Mouse (Mus musculus) embryonic facial prominence, embryonic 13.5 days (tissue): ENCODE measurements around the gene Slc7a8. TPM values are rescaled to one million over a fixed set of nuclear protein-coding genes. Genes with fewer than 3 reads are reported as not detected.

Experiments
- ATAC-seq: fragments of 200-750 bp; cut with Nextera tagmentation; 2 replicates; pipeline ENCODE4 v1.8.0; 2017; ENCODE audit warnings: low read depth; ENCODE audit not compliant: insufficient number of reproducible peaks, insufficient read depth, low FRiP score, low TSS enrichment
- H3K27ac ChIP-seq: fragments of 300-500 bp; sonication (generic); 2 replicates; pipeline ENCODE4 v1.5.1; 2015; ENCODE audit warnings: moderate library complexity, mild to moderate bottlenecking, inconsistent platforms
- H3K27me3 ChIP-seq: fragments of 300-500 bp; sonication (generic); 2 replicates; pipeline ENCODE4 v1.6.1; 2015; ENCODE audit warnings: mild to moderate bottlenecking, inconsistent platforms
- H3K36me3 ChIP-seq: fragments of 300-500 bp; sonication (generic); 2 replicates; pipeline ENCODE4 v1.6.1; 2015; ENCODE audit warnings: mild to moderate bottlenecking, inconsistent platforms
- H3K4me1 ChIP-seq: fragments of 300-500 bp; sonication (generic); 2 replicates; pipeline ENCODE4 v1.6.1; 2015; ENCODE audit warnings: inconsistent platforms
- H3K4me2 ChIP-seq: fragments of 300-500 bp; sonication (generic); 2 replicates; pipeline ENCODE4 v1.6.1; 2015; ENCODE audit warnings: moderate library complexity, mild to moderate bottlenecking, inconsistent platforms
- H3K4me3 ChIP-seq: fragments of 300-500 bp; sonication (generic); 2 replicates; pipeline ENCODE4 v1.5.1; 2015; ENCODE audit warnings: mild to moderate bottlenecking, inconsistent platforms
- H3K9ac ChIP-seq: fragments of 300-500 bp; sonication (generic); 2 replicates; pipeline ENCODE4 v1.6.1; 2015; ENCODE audit warnings: mild to moderate bottlenecking, inconsistent platforms
- H3K9me3 ChIP-seq: fragments of 300-500 bp; sonication (generic); 2 replicates; pipeline ENCODE4 v1.6.1; 2016; ENCODE audit warnings: inconsistent platforms
- WGBS: fragments of 180-500 bp; shearing (Covaris S2); methylation state at CpG from one replicate; pipeline ENCODE4 v1.1.7; 2015; ENCODE audit warnings: mixed read lengths; 5-methylcytosine and 5-hydroxymethylcytosine counted together
- polyA plus RNA-seq: library from polyadenylated mRNA; unstranded; fragments of >200 nt; fragmentation: Nextera tagmentation; extraction: Ambion mirVana; gene quantifications from 2 replicates; pipeline ENCODE4 v1.2.1, GENCODE M21; 2015

Slc7a8 gene
- polyA plus RNA-seq, 1 experiment from 2014 or later: 2.9 TPM

DNA sequence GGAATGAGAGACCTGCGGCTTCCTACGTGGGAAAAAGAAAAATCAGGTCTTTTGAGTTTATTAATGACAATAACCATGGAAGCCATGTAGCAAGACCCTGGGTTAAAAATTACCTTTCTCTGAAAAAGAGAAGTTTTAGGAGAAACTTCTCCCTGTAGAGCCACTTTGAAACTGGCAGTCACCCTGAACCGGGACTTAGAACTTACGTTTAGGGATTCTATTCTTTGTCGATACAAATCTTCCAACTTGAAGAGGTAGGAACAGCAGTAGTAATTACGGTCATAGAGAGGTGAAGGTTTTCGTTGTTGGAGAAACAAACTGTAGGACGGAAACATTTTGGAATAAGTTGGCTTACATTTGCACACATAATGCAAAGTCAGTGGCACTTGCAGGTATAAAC, 94.5 kb downstream of the Slc7a8 start:
- H3K27me3 ChIP-seq: no peaks in the 10 kb centered on the region
- no peak for ATAC-seq
- WGBS: 3% methylated on average over 8 of the region's 8 CpGs
- peak overlapping the region; percentile 75 for H3K9ac ChIP-seq
- peak overlapping the region; percentile 58 for H3K27ac ChIP-seq
- H3K4me2 ChIP-seq: peak overlapping the region; percentile 66
- H3K4me1 ChIP-seq: peaks cover 26% of the 10 kb centered on the region
- peak overlapping the region; percentile 84 for H3K4me3 ChIP-seq
- H3K9me3 ChIP-seq: no peaks in the 10 kb centered on the region
- H3K36me3 ChIP-seq: peaks cover 30% of the 10 kb centered on the region

DNA sequence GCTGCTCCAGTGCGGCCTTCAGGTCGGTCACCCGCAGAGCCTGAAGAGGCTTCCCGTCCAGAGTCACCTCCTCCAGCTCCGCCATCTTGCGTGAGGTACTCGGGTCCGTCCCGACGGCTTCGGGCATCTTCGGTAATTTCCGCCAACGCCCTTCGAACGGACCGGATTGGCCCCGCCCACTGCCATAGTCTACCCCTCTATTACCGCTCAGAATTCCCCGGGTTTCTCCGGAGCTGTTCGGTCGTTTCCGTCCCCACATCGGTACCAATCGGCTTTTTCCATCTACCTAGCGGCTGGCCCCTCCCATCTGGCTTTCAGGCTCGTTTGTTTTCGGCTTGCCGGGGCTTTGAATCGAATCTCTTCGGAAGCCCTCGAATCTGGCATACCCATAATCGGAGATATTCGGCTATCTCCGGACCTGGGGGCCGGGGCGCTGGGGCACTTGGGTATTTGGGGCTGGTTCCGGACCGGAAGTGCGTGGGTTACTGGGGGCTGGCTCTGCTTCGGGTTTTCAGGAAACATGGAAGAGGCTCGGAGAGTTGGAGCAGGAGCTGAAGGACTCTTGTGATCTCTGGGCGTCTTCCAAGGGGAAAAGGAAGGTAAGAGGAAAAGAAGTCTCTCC, 95.1 kb downstream of the Slc7a8 start, which contains the start of gene Acin1:
Gene Acin1, minus strand, starts transcription at position 410 of the 622 bp plus-strand sequence.
- peak within 1 kb of the TSS; percentile 97 for H3K9ac ChIP-seq
- H3K4me2 ChIP-seq: peak within 1 kb of the TSS; percentile 69
- H3K9me3 ChIP-seq: no peaks in the 10 kb centered on the region
- ATAC-seq: peak; percentile 98
- WGBS: under 1% methylated on average over 44 of the region's 44 CpGs
- peaks cover 30% of the 10 kb centered on the region for H3K36me3 ChIP-seq
- H3K4me1 ChIP-seq: peaks cover 26% of the 10 kb centered on the region
- H3K27me3 ChIP-seq: no peaks in the 10 kb centered on the region
- peak within 1 kb of the TSS; percentile 96 for H3K27ac ChIP-seq
- peak within 1 kb of the TSS; percentile 84 for H3K4me3 ChIP-seq

DNA sequence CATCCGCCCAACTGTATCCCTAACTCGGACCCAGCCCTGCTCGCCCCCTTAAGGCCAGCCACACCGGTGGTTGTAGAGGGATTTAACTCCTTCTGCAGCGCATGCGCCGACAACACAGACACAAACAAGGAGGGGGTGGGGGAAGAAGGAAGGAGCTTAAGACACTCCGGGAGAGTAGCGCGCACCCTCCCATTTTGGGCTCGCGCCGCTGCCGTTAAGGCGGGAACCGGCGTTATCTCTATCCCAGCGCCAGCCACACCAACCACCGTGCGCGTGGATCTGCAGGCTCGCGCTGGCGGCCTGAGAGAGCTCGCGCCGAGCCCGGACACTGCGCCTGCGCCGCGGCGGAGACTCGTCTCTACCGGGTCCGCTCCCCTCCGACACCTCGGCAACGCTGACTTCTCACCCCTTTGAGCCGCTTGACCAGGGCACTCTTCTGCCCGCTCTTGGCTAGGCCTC, 95.7 kb downstream of the Slc7a8 start, which contains the start of gene 1700123O20Rik:
Gene 1700123O20Rik, plus strand, starts transcription at position 154 of the 459 bp plus-strand sequence.
- Histone ChIP-seq H3K27me3 (no peaks in the 10 kb centered on the region), H3K4me2 (peak within 1 kb of the TSS; percentile 69), H3K36me3 (peaks cover 31% of the 10 kb centered on the region), H3K9ac (peak within 1 kb of the TSS; percentile 97), H3K9me3 (no peaks in the 10 kb centered on the region), H3K27ac (peak within 1 kb of the TSS; percentile 96), H3K4me3 (peak within 1 kb of the TSS; percentile 84), H3K4me1 (peaks cover 26% of the 10 kb centered on the region)
- WGBS: under 1% methylated on average over 41 of the region's 41 CpGs
- peak; percentile 74 for ATAC-seq

DNA sequence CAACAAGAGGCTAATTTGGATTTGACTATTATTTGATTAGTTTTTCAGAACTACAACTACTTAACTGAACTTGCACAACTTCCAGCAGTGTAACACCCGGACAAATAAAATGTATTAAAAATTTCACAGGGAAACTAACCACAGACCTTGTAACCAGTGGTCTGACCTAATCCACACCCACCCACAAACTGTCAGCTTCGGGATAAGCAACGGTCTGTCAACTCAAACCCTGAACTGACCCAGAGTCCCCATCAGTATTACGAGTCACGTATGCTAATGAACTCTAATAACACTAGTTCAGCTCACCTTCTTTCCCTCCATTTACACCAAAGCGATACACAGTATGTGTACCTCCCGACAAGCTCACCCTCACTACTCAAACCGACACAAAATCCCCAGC, 96.3 kb downstream of the Slc7a8 start:
- Histone ChIP-seq H3K4me3 (peak overlapping the region; percentile 84), H3K4me1 (peaks cover 26% of the 10 kb centered on the region), H3K27ac (peak overlapping the region; percentile 96), H3K4me2 (peak overlapping the region; percentile 69), H3K36me3 (peaks cover 29% of the 10 kb centered on the region), H3K27me3 (no peaks in the 10 kb centered on the region), H3K9me3 (no peaks in the 10 kb centered on the region), H3K9ac (peak overlapping the region; percentile 97)
- 11% methylated on average over 8 of the region's 8 CpGs for WGBS
- no peak for ATAC-seq

DNA sequence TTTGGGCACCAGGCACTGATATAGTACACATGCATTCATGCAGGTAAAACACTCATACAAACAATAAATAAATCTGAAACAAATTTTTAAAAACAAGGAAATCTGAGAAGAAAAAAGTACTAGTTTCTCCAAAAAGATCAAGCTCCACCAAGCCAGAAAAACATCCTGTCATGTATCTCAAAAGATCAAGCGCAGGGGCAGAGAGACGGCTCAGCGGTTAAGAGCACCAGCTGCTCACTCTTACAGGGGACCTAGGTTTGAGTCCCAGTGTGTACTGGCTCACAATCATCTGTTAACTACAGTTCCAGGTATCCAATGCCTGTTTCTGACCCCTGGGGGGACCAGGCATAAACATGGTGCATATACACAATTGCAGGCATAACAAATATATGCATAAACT, 99.3 kb downstream of the Slc7a8 start:
- Histone ChIP-seq H3K4me2 (no peak overlapping the region), H3K9ac (no peak overlapping the region), H3K9me3 (no peaks in the 10 kb centered on the region), H3K4me1 (peaks cover 10% of the 10 kb centered on the region), H3K27ac (no peak overlapping the region), H3K36me3 (peaks cover 38% of the 10 kb centered on the region), H3K4me3 (no peak overlapping the region), H3K27me3 (no peaks in the 10 kb centered on the region)
- ATAC-seq: no peak
- WGBS: 92% methylated on average over 3 of the region's 3 CpGs

DNA sequence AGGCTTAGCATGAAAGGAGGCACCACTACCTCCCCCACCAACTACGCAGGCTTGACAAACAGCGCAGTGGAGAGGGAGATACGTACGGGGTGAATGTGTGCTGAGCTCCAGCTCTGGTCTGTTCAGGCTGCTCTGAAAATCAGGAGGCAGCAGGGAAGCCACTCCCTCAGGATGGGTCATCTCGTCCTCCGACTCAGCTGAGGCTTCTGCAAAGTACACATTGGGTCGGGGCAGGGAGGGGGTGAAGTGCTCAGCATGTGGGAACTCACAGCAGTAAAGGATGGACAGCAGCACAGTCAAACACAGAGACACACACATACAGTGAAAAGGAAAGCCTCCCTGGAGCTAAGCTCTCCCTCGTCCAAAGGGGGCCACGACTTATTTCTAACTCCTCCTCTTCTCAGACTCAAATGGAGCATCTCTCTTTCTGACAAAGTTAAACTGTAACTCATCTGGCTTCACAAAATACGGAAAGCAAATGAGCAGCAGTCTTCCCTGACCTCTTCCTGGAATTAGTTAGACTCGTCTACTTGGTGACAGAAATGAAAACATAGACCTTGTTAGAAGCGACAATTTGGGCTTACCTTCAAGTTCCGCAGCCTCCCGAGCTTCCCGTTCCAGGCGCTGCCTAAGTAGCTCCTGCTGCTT, 103.0 kb downstream of the Slc7a8 start:
- Histone ChIP-seq H3K4me3 (no peak overlapping the region), H3K36me3 (peaks cover 69% of the 10 kb centered on the region), H3K4me2 (no peak overlapping the region), H3K9me3 (no peaks in the 10 kb centered on the region), H3K27me3 (no peaks in the 10 kb centered on the region), H3K4me1 (no peaks in the 10 kb centered on the region), H3K9ac (no peak overlapping the region), H3K27ac (no peak overlapping the region)
- WGBS: 88% methylated on average over 16 of the region's 16 CpGs
- no peak for ATAC-seq

DNA sequence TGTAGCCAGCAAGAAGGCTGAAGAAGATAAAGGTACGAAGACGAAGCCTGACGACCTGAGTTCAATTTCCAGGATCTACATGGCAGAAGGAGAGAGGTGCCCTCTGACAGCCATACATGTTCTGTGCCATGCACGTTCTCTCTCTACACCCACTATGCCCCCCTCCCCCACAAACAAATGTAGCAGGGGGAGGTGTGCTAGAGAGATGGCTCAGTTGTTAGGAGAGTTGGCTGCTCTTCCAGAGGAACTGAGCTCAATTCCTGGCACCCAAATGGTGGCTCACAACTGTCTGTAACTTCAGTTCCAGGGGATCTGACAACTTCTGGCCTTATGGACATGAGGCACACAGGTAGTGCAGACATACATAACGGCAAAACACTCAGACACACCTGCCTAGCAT, 105.5 kb downstream of the Slc7a8 start:
- no peak for ATAC-seq
- no peaks in the 10 kb centered on the region for H3K9me3 ChIP-seq
- WGBS: 92% methylated on average over 5 of the region's 5 CpGs
- H3K36me3 ChIP-seq: peaks cover 80% of the 10 kb centered on the region
- H3K27ac ChIP-seq: no peak overlapping the region
- no peaks in the 10 kb centered on the region for H3K27me3 ChIP-seq
- no peak overlapping the region for H3K9ac ChIP-seq
- H3K4me2 ChIP-seq: no peak overlapping the region
- H3K4me1 ChIP-seq: no peaks in the 10 kb centered on the region
- no peak overlapping the region for H3K4me3 ChIP-seq

DNA sequence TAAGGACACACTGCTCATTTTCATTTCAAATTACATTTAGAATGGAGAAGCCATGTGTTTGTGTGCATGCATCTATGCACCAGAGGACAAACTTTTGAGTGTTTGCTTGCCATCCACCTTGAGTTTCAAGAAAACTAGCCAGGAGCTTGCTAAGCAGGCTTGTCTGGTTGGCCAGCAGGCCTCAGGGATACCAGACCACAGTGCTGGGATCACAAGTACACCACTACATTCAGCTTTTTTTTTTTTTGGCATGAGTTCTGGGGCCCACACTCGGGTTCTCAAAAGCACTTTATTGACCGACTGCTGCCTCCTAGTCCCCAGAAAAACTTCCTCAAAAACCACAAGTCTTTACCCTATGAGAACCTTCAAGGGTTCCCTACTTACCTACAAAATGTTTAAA, 107.4 kb downstream of the Slc7a8 start:
- no peaks in the 10 kb centered on the region for H3K27me3 ChIP-seq
- no peak overlapping the region for H3K27ac ChIP-seq
- WGBS: 84% methylated on average over 2 of the region's 2 CpGs
- H3K4me1 ChIP-seq: no peaks in the 10 kb centered on the region
- H3K9me3 ChIP-seq: no peaks in the 10 kb centered on the region
- no peak overlapping the region for H3K4me2 ChIP-seq
- no peak overlapping the region for H3K4me3 ChIP-seq
- ATAC-seq: no peak
- no peak overlapping the region for H3K9ac ChIP-seq
- peaks cover 83% of the 10 kb centered on the region for H3K36me3 ChIP-seq

Other genes starting within 250 kb of the Slc7a8 start
- 53.1 and 54.5 TPM in 2 replicates for gene Haus4, start 227.3 kb downstream of the Slc7a8 start, polyA plus RNA-seq
- 55.6 and 63.3 TPM in 2 replicates for gene Ajuba, start 204.4 kb downstream of the Slc7a8 start, polyA plus RNA-seq
- gene 4931414P19Rik, start 176.0 kb downstream of the Slc7a8 start, polyA plus RNA-seq: 8.9 and 9.1 TPM in 2 replicates
- gene Psmb5, start 163.9 kb downstream of the Slc7a8 start, polyA plus RNA-seq: 390 and 393 TPM in 2 replicates
- 0.06 TPM in 1 of 2 replicates, not detected in the other for gene Psmb11, start 160.5 kb downstream of the Slc7a8 start, polyA plus RNA-seq
- not detected in 2 replicates for gene Gm17606, start 141.0 kb downstream of the Slc7a8 start, polyA plus RNA-seq
- gene Cdh24, start 140.6 kb downstream of the Slc7a8 start, polyA plus RNA-seq: 6.8 and 7.9 TPM in 2 replicates
- 89.2 and 103 TPM in 2 replicates for gene 1700123O20Rik, start 95.7 kb downstream of the Slc7a8 start, polyA plus RNA-seq
- 169 and 173 TPM in 2 replicates for gene Acin1, start 95.0 kb downstream of the Slc7a8 start, polyA plus RNA-seq
- 0.14 and 0.17 TPM in 2 replicates for gene Gm29776, start 83.1 kb downstream of the Slc7a8 start, polyA plus RNA-seq
- not detected in 2 replicates for gene Cebpe, start 69.8 kb downstream of the Slc7a8 start, polyA plus RNA-seq
- gene Rnf212b, start 32.2 kb upstream of the Slc7a8 start, polyA plus RNA-seq: not detected in 2 replicates
- 9.4 and 12.3 TPM in 2 replicates for gene Homez, start 89.0 kb upstream of the Slc7a8 start, polyA plus RNA-seq
- 0.92 and 1.1 TPM in 2 replicates for gene Ppp1r3e, start 95.6 kb upstream of the Slc7a8 start, polyA plus RNA-seq
- 3.8 and 4.6 TPM in 2 replicates for gene Bcl2l2, start 101.4 kb upstream of the Slc7a8 start, polyA plus RNA-seq
- gene Gm20521, start 101.5 kb upstream of the Slc7a8 start, polyA plus RNA-seq: 0.23 and 0.79 TPM in 2 replicates
- gene Pabpn1, start 110.6 kb upstream of the Slc7a8 start, polyA plus RNA-seq: 140 and 163 TPM in 2 replicates
- gene Slc22a17, start 131.2 kb upstream of the Slc7a8 start, polyA plus RNA-seq: 74.3 and 84.7 TPM in 2 replicates
- gene Efs, start 144.2 kb upstream of the Slc7a8 start, polyA plus RNA-seq: 50.3 and 50.9 TPM in 2 replicates
- 0.25 TPM in 1 of 2 replicates, not detected in the other for gene Il25, start 150.7 kb upstream of the Slc7a8 start, polyA plus RNA-seq
- gene Cmtm5, start 154.3 kb upstream of the Slc7a8 start, polyA plus RNA-seq: 8.3 and 14.1 TPM in 2 replicates
- gene Myh6, start 185.0 kb upstream of the Slc7a8 start, polyA plus RNA-seq: 0.74 and 4.9 TPM in 2 replicates
- gene Gm17428, start 195.0 kb upstream of the Slc7a8 start, polyA plus RNA-seq: not detected in 2 replicates
- gene Myh7, start 212.7 kb upstream of the Slc7a8 start, polyA plus RNA-seq: 3.3 and 10.8 TPM in 2 replicates
- gene Ngdn, start 233.5 kb upstream of the Slc7a8 start, polyA plus RNA-seq: 82.4 and 84.5 TPM in 2 replicates